Mouse (Mus musculus) activated CD4-positive, CD25-positive, alpha-beta regulatory T cell, adult 4 months (primary cell): Measurements from ENCODE around the gene Trim75. TPM values are rescaled to one million over a fixed set of nuclear protein-coding genes. Genes with fewer than 3 reads are reported as not detected.
"Not testable (repeated sequence)": the region's sequence is repeated elsewhere in the genome, so short reads cannot be mapped to it uniquely, and the experiment has no call there.

Source experiments
- ATAC-seq: one replicate; pipeline ENCODE4 v1.8.0; 2017
- polyA plus RNA-seq, 2 experiments: library from polyadenylated mRNA; unstranded; fragments of 100-300 nt; shearing (Covaris generic); gene quantifications; one replicate each; pipeline ENCODE4 v1.2.1; 2017

The Trim75 gene
- under 1 TPM in 1 of 2 experiments, not detected in 1; 0.42 TPM for polyA plus RNA-seq

- ATAC-seq, result no peak
Measured at GRCm38 (mm10) chr8:64987731-64988130, at the start of gene Trim75. Trim75 (minus strand) TSS chr8:64987831.

GRCm38 (mm10) chr8:65037117-65037533 is 49.5 kb upstream of the Trim75 start, which contains the start of gene Apela:
Apela (minus strand) TSS chr8:65037336.
- ATAC-seq, result no peak

GRCm38 (mm10) chr8:65034136-65034535 is 46.5 kb upstream of the Trim75 start:
- ATAC-seq, result no peak

GRCm38 (mm10) chr8:65033056-65033455 is 45.4 kb upstream of the Trim75 start:
- no peak for ATAC-seq

GRCm38 (mm10) chr8:65032107-65032506 is 44.5 kb upstream of the Trim75 start:
- no peak for ATAC-seq

- ATAC-seq, result no peak
Measured at GRCm38 (mm10) chr8:65030735-65031485, 43.3 kb upstream of the Trim75 start.

GRCm38 (mm10) chr8:65029776-65030175 is 42.1 kb upstream of the Trim75 start:
- no peak for ATAC-seq

GRCm38 (mm10) chr8:65028959-65029686 is 41.5 kb upstream of the Trim75 start:
- ATAC-seq, result no peak

GRCm38 (mm10) chr8:65022485-65022884 is 34.9 kb upstream of the Trim75 start:
- ATAC-seq, result no peak

- ATAC-seq, result no peak
Measured at GRCm38 (mm10) chr8:65018423-65018822, 30.8 kb upstream of the Trim75 start, which contains the start of the genes Trim61 and Trim60. Trim61 (minus strand) TSS chr8:65018523. Trim60 (minus strand) TSS chr8:65018584.

- ATAC-seq, result not testable (repeated sequence)
Measured at GRCm38 (mm10) chr8:65007616-65008015, 20.0 kb upstream of the Trim75 start.

GRCm38 (mm10) chr8:64998806-64999365 is 11.3 kb upstream of the Trim75 start:
- ATAC-seq, result no peak

GRCm38 (mm10) chr8:64983150-64983897 is 4.3 kb downstream of the Trim75 start:
- ATAC-seq, result no peak

GRCm38 (mm10) chr8:64962836-64963235 is 24.8 kb downstream of the Trim75 start:
- peak; percentile 52 for ATAC-seq

- ATAC-seq, result no peak
Measured at GRCm38 (mm10) chr8:64959025-64959424, 28.6 kb downstream of the Trim75 start.

- no peak for ATAC-seq
Measured at GRCm38 (mm10) chr8:64952101-64952500, 35.5 kb downstream of the Trim75 start.

- ATAC-seq, result no peak
Measured at GRCm38 (mm10) chr8:64948371-64948770, 39.3 kb downstream of the Trim75 start.

- no peak for ATAC-seq
Measured at GRCm38 (mm10) chr8:64947698-64948034, 40.0 kb downstream of the Trim75 start.

GRCm38 (mm10) chr8:64946820-64947697 is 40.6 kb downstream of the Trim75 start, which contains the start of gene Tmem192:
Tmem192 (plus strand) TSS chr8:64947185.
- peak; percentile 82 for ATAC-seq

- ATAC-seq, result peak; percentile 56
Measured at GRCm38 (mm10) chr8:64946441-64946819, 41.2 kb downstream of the Trim75 start.

GRCm38 (mm10) chr8:64945606-64946005 is 42.0 kb downstream of the Trim75 start:
- no peak for ATAC-seq

GRCm38 (mm10) chr8:64944831-64945230 is 42.8 kb downstream of the Trim75 start:
- ATAC-seq, result no peak
